Mouse (Mus musculus) lung, postnatal 0 days (tissue): Measurements from ENCODE around the gene Hoxb5. TPM values are rescaled to one million over a fixed set of nuclear protein-coding genes. Genes with fewer than 3 reads are reported as not detected.

Source experiments
- ATAC-seq: fragments of 200-750 bp; cut with Nextera tagmentation; 2 replicates; pipeline ENCODE4 v1.8.0; 2017; ENCODE audit warnings: moderate library complexity
- DNase-seq: peaks from one replicate; pipeline ENCODE4 v3.0.0-alpha.2; 2016; ENCODE audit warnings: low spot score
- H3K27ac ChIP-seq: fragments of 300-500 bp; sonication (generic); 2 replicates; pipeline ENCODE4 v1.5.1; 2014; ENCODE audit warnings: antibody characterized with exemption, mild to moderate bottlenecking, low read length, mixed read lengths
- H3K27me3 ChIP-seq: fragments of 300-500 bp; sonication (generic); replicated peaks from 2 replicates; pipeline ENCODE4 v1.6.1; 2014; ENCODE audit warnings: low read length, mixed read lengths; ENCODE audit not compliant: insufficient read depth
- H3K36me3 ChIP-seq: fragments of 300-500 bp; sonication (generic); 2 replicates; pipeline ENCODE4 v1.6.1; 2014; ENCODE audit warnings: low read length, mixed read lengths; ENCODE audit not compliant: insufficient read depth
- H3K4me1 ChIP-seq: fragments of 300-500 bp; sonication (generic); 2 replicates; pipeline ENCODE4 v1.6.1; 2014; ENCODE audit warnings: antibody characterized with exemption, low read depth, low read length, mixed read lengths; ENCODE audit not compliant: insufficient read depth
- H3K4me2 ChIP-seq: fragments of 300-500 bp; sonication (generic); replicated peaks from 2 replicates; pipeline ENCODE4 v1.6.1; 2014; ENCODE audit warnings: low read depth, mild to moderate bottlenecking, low read length, moderate library complexity, mixed read lengths
- H3K4me3 ChIP-seq: fragments of 300-500 bp; sonication (generic); 2 replicates; pipeline ENCODE4 v1.5.1; 2014; ENCODE audit warnings: low read depth, low read length
- H3K9ac ChIP-seq: fragments of 300-500 bp; sonication (generic); replicated peaks from 2 replicates; pipeline ENCODE4 v1.6.1; 2014; ENCODE audit warnings: low read depth, mild to moderate bottlenecking
- H3K9me3 ChIP-seq: fragments of 300-500 bp; sonication (generic); 2 replicates; pipeline ENCODE4 v1.6.1; 2016; ENCODE audit warnings: low read length, mixed read lengths
- CTCF ChIP-seq: IDR thresholded peaks from 2 replicates; pipeline ENCODE4 v1.5.1; 2016; ENCODE audit warnings: antibody characterized with exemption, mild to moderate bottlenecking
- EP300 ChIP-seq: IDR thresholded peaks from 2 replicates; pipeline ENCODE4 v1.6.1; 2016; ENCODE audit warnings: antibody characterized with exemption, mild to moderate bottlenecking, control low read depth
- WGBS: fragments of 180-500 bp; shearing (Covaris S2); extraction: QIAGEN DNeasy Blood & Tissue Kit; methylation state at CpG from one replicate; pipeline ENCODE4 v1.1.7; 2014; 5-methylcytosine and 5-hydroxymethylcytosine counted together
- polyA plus RNA-seq: library from polyadenylated mRNA; unstranded; fragments of >200 nt; fragmentation: Nextera tagmentation; extraction: Ambion mirVana; gene quantifications from 2 replicates; pipeline ENCODE4 v1.2.1, GENCODE M21; 2015

Hoxb5 gene
- polyA plus RNA-seq, 1 experiment from 2014 or later = 16.8 TPM

GRCm38 (mm10) chr11:96306908-96307269 is 3.8 kb downstream of the Hoxb5 start:
- peaks cover 11% of the 10 kb centered on the region; the same call in 1 of the 2 replicates for H3K4me1 ChIP-seq
- peak overlapping the region; percentile 94 for H3K27ac ChIP-seq
- DNase-seq (peak; percentile 19), ATAC-seq (no peak)
- H3K27me3 ChIP-seq = peaks cover 14% of the 10 kb centered on the region; the same call in 1 of the 2 replicates
- TF ChIP-seq EP300 (no peak), CTCF (no peak)
- peak overlapping the region; percentile 73 for H3K4me2 ChIP-seq
- no peaks in the 10 kb centered on the region for H3K36me3 ChIP-seq
- WGBS = 31% methylated on average over 13 of the region's 13 CpGs
- peak overlapping the region; percentile 12; the same call in 1 of the 2 replicates for H3K4me3 ChIP-seq
- H3K9me3 ChIP-seq = no peaks in the 10 kb centered on the region
- peak overlapping the region; percentile 26 for H3K9ac ChIP-seq

- H3K4me1 ChIP-seq = peaks cover 11% of the 10 kb centered on the region; the same call in 1 of the 2 replicates
- peak overlapping the region; percentile 73 for H3K4me2 ChIP-seq
- peaks cover 13% of the 10 kb centered on the region; the same call in 1 of the 2 replicates for H3K27me3 ChIP-seq
- whole genome bisulfite sequencing = 16% methylated on average over 4 of the region's 4 CpGs
- TF ChIP-seq EP300 = no peak
- no peak for TF ChIP-seq CTCF
- H3K9me3 ChIP-seq = no peaks in the 10 kb centered on the region
- H3K27ac ChIP-seq = peak overlapping the region; percentile 88
- no peak overlapping the region for H3K9ac ChIP-seq
- ATAC-seq = no peak
- H3K36me3 ChIP-seq = no peaks in the 10 kb centered on the region
- DNase-seq = no peak
- H3K4me3 ChIP-seq = peak overlapping the region; percentile 10; the same call in 1 of the 2 replicates
Observed at GRCm38 (mm10) chr11:96308763-96309162, 5.6 kb downstream of the Hoxb5 start.

GRCm38 (mm10) chr11:96309288-96309687 is 6.2 kb downstream of the Hoxb5 start:
- H3K36me3 ChIP-seq = no peaks in the 10 kb centered on the region
- WGBS = 13% methylated on average over 4 of the region's 4 CpGs
- ATAC-seq = peak; percentile 42
- peaks cover 11% of the 10 kb centered on the region; the same call in 1 of the 2 replicates for H3K4me1 ChIP-seq
- H3K4me3 ChIP-seq = peak overlapping the region; percentile 10
- no peaks in the 10 kb centered on the region for H3K9me3 ChIP-seq
- TF ChIP-seq EP300 = peak; percentile 73; the same call in 1 of the 2 replicates
- peak; percentile 21; the same call in 1 of the 2 replicates for TF ChIP-seq CTCF
- H3K4me2 ChIP-seq = peak overlapping the region; percentile 73
- H3K27ac ChIP-seq = peak overlapping the region; percentile 88
- peaks cover 13% of the 10 kb centered on the region; the same call in 1 of the 2 replicates for H3K27me3 ChIP-seq
- H3K9ac ChIP-seq = no peak overlapping the region
- peak; percentile 84 for DNase-seq

GRCm38 (mm10) chr11:96310183-96310938 is 7.2 kb downstream of the Hoxb5 start:
- TF ChIP-seq EP300 = no peak
- no peak for TF ChIP-seq CTCF
- Histone ChIP-seq H3K9ac (no peak overlapping the region; the same call in 1 of the 2 replicates), H3K27me3 (peaks cover 13% of the 10 kb centered on the region; the same call in 1 of the 2 replicates), H3K9me3 (no peaks in the 10 kb centered on the region), H3K4me1 (peaks cover 11% of the 10 kb centered on the region; the same call in 1 of the 2 replicates), H3K36me3 (no peaks in the 10 kb centered on the region), H3K4me3 (peak overlapping the region; percentile 35), H3K27ac (peak overlapping the region; percentile 88), H3K4me2 (peak overlapping the region; percentile 73)
- ATAC-seq = no peak
- 17% methylated on average over 20 of the region's 20 CpGs for WGBS
- no peak for DNase-seq

- WGBS = 8% methylated on average over 6 of the region's 6 CpGs
- peaks cover 11% of the 10 kb centered on the region; the same call in 1 of the 2 replicates for H3K4me1 ChIP-seq
Observed at GRCm38 (mm10) chr11:96311097-96311496, 8.0 kb downstream of the Hoxb5 start.

More at GRCm38 (mm10) chr11:96311097-96311496, 8.0 kb downstream of the Hoxb5 start:
- Histone ChIP-seq H3K9me3 (no peaks in the 10 kb centered on the region), H3K9ac (peak overlapping the region; percentile 48), H3K27ac (peak overlapping the region; percentile 82), H3K36me3 (no peaks in the 10 kb centered on the region), H3K27me3 (peaks cover 17% of the 10 kb centered on the region; the same call in 1 of the 2 replicates), H3K4me3 (peak overlapping the region; percentile 35), H3K4me2 (peak overlapping the region; percentile 73)
- TF ChIP-seq EP300 = no peak
- no peak for TF ChIP-seq CTCF
- DNase-seq (no peak), ATAC-seq (no peak)
